Mouse (Mus musculus): Measurements from ENCODE around the gene Slc3a1. TPM values are rescaled to one million over a fixed set of nuclear protein-coding genes. Genes with fewer than 3 reads are reported as not detected.

The Slc3a1 gene
- polyA plus RNA-seq, 1 experiment from 2014 or later, result 0.80 TPM

DNA sequence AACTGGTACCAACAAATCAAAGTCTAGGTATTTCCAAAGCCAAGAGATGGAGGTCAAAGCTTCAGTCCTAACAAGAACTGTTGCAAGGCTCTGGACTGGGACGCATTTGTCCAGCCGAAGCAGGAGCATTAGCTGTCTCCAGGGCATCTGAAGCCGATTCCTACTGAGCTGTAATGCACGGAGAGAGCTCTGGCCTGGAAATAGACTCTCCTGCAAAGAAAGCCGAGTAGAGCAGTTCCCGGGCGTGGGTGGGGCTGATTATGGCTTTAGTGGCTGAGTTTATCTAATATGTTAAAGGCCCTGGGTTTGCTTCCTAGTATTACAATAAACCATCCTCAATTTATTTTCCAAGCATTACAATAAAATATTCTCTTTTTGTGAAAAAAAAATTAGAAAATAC, 45.0 kb downstream of the Slc3a1 start:
- WGBS, result 60% methylated on average over 7 of the region's 7 CpGs

GRCm38 (mm10) chr17:85074083-85074482, 45.9 kb downstream of the Slc3a1 start:
- Histone ChIP-seq H3K4me2 (replicated peaks) (no peak overlapping the region), H3K9ac (no peak overlapping the region), H3K27ac (no peak overlapping the region), H3K9me3 (replicated peaks) (no peaks in the 10 kb centered on the region), H3K27me3 (no peaks in the 10 kb centered on the region), H3K36me3 (peaks cover 60% of the 10 kb centered on the region), H3K4me3 (no peak overlapping the region), H3K4me1 (peaks cover 10% of the 10 kb centered on the region; the same call in 1 of the 2 replicates)
- over 99% methylated on average over 4 of the region's 4 CpGs for WGBS
- ATAC-seq (ENCODE audit: low FRiP score), result no peak

More for the DNA sequence above, 45.0 kb downstream of the Slc3a1 start:
- Histone ChIP-seq H3K36me3 (peaks cover 60% of the 10 kb centered on the region), H3K4me3 (no peak overlapping the region), H3K27me3 (no peaks in the 10 kb centered on the region), H3K9ac (no peak overlapping the region), H3K27ac (peak overlapping the region; percentile 58), H3K4me1 (peaks cover 10% of the 10 kb centered on the region; the same call in 1 of the 2 replicates), H3K4me2 (replicated peaks) (no peak overlapping the region), H3K9me3 (replicated peaks) (no peaks in the 10 kb centered on the region)
- no peak for ATAC-seq (ENCODE audit: low FRiP score)

- Histone ChIP-seq H3K9me3 (replicated peaks) (no peaks in the 10 kb centered on the region), H3K4me2 (replicated peaks) (no peak overlapping the region), H3K36me3 (peaks cover 49% of the 10 kb centered on the region), H3K27me3 (no peaks in the 10 kb centered on the region), H3K4me3 (no peak overlapping the region), H3K9ac (no peak overlapping the region), H3K27ac (no peak overlapping the region), H3K4me1 (no peaks in the 10 kb centered on the region)
- ATAC-seq (ENCODE audit: low FRiP score), result no peak
- 95% methylated on average over 3 of the region's 3 CpGs for WGBS
Observed at GRCm38 (mm10) chr17:85079276-85079675, 51.1 kb downstream of the Slc3a1 start.

DNA sequence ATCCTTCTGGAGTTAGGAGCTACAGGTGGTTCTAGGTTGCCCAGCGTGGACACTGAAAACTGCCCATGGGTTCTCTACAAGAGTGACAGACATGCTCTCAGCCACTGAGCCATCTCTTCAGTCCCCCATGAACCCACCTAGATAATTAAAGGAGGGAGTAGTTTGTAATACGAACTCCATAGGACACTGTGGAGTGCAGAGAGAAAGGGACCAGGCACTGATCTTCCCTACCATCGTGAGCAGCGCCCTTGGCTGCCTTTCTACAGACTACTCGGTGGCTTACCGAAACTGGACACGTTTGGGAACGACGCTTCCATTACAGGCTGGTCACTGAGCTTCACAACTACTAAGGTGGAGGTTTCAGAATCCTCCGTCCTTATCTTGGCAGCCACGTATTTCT, 52.6 kb downstream of the Slc3a1 start:
- H3K4me3 ChIP-seq, result no peak overlapping the region
- WGBS, result 95% methylated on average over 11 of the region's 11 CpGs
- no peak overlapping the region for H3K9ac ChIP-seq
- no peak for ATAC-seq (ENCODE audit: low FRiP score)
- no peaks in the 10 kb centered on the region for H3K27me3 ChIP-seq
- no peaks in the 10 kb centered on the region; the same call in 1 of the 2 replicates for H3K4me1 ChIP-seq
- peaks cover 46% of the 10 kb centered on the region for H3K36me3 ChIP-seq
- no peaks in the 10 kb centered on the region for H3K9me3 ChIP-seq (replicated peaks)
- H3K27ac ChIP-seq, result no peak overlapping the region
- no peak overlapping the region for H3K4me2 ChIP-seq (replicated peaks)

DNA sequence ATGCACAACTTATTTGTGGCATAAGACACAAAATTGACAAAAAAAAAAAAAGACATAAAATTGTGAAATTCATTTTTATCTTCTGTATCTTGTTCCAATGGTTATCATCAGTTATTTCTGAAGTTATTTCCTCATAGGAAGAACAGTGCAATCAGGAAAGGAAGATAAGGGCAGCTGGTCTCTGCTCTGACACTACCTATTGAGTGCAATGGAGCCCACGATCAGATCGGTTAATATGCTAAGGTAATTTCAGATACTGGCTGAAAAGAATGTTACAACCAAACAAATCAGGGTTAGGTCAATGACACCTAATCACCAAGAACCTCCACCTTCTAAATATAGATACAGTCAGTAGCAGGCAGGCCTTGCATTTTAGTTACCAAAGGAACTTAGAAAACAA, 57.2 kb downstream of the Slc3a1 start:
- Histone ChIP-seq H3K36me3 (peaks cover 10% of the 10 kb centered on the region; the same call in 1 of the 2 replicates), H3K9ac (no peak overlapping the region), H3K4me2 (replicated peaks) (no peak overlapping the region), H3K27me3 (no peaks in the 10 kb centered on the region), H3K4me1 (peaks cover 8% of the 10 kb centered on the region), H3K4me3 (no peak overlapping the region), H3K27ac (no peak overlapping the region), H3K9me3 (replicated peaks) (no peaks in the 10 kb centered on the region)
- no peak for ATAC-seq (ENCODE audit: low FRiP score)
- 96% methylated on average over 2 of the region's 2 CpGs for WGBS

- no peak overlapping the region for H3K4me3 ChIP-seq
- H3K27me3 ChIP-seq, result no peaks in the 10 kb centered on the region
- peaks cover 12% of the 10 kb centered on the region for H3K4me1 ChIP-seq
- no peaks in the 10 kb centered on the region for H3K9me3 ChIP-seq (replicated peaks)
- ATAC-seq (ENCODE audit: low FRiP score), result no peak
- H3K4me2 ChIP-seq (replicated peaks), result no peak overlapping the region
- WGBS, result 95% methylated on average over 1 of the region's 1 CpGs
- no peak overlapping the region for H3K9ac ChIP-seq
- H3K27ac ChIP-seq, result no peak overlapping the region
- H3K36me3 ChIP-seq, result 0 out of 2 replicates have a peak, but pooled peaks cover 3% of the 10 kb centered on the region
Observed at GRCm38 (mm10) chr17:85086501-85086900, 58.3 kb downstream of the Slc3a1 start.

- H3K4me1 ChIP-seq, result peaks cover 15% of the 10 kb centered on the region
- no peaks in the 10 kb centered on the region for H3K27me3 ChIP-seq
- 0 out of 2 replicates have a peak, but pooled peaks cover 3% of the 10 kb centered on the region for H3K36me3 ChIP-seq
- no peak overlapping the region for H3K4me3 ChIP-seq
- H3K4me2 ChIP-seq (replicated peaks), result no peak overlapping the region
- 93% methylated on average over 5 of the region's 5 CpGs for WGBS
- no peaks in the 10 kb centered on the region for H3K9me3 ChIP-seq (replicated peaks)
- no peak for ATAC-seq (ENCODE audit: low FRiP score)
- H3K27ac ChIP-seq, result no peak overlapping the region
- H3K9ac ChIP-seq, result no peak overlapping the region
Observed at GRCm38 (mm10) chr17:85087591-85087990, 59.4 kb downstream of the Slc3a1 start.

DNA sequence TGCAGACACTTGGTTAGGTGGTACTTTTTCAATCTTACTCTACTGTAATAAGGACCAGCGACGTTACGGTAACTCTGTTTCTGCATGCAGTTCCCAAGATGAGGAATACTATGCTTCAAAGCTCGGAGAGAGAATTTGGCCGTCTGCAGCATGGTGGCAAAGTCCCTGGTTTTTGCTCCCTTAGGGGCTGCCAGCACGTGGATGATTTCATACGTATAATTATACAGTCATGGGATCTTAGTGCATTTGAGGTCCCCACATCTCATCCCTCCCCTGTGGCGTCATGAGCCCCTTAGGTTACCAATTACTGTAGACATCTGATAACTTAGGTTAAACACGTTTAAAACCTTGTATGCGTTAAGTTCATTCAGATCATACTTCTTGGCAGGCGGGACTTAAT, 60.2 kb downstream of the Slc3a1 start:
- no peak for ATAC-seq (ENCODE audit: low FRiP score)
- H3K4me2 ChIP-seq (replicated peaks), result no peak overlapping the region

DNA sequence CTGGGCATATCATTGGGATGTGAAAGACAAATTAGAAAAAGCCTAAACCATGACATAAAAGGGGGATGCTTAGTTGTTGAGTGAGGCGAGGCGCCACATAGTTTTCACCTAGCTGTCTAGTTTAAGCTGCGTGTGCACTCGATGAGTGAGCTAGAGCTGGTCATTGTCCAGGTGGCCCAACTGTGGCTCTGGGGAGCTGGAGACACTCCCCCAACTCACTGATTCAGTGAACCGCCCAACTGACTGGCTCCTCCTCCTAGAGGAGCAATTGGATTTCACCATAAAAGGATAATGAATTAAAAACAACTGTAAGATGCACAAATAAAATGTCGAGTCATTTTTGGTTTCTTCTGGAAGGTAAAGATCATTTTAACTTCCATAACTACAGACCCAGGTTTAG, 60.8 kb downstream of the Slc3a1 start:
- no peaks in the 10 kb centered on the region for H3K36me3 ChIP-seq
- no peaks in the 10 kb centered on the region for H3K27me3 ChIP-seq
- no peak overlapping the region for H3K9ac ChIP-seq
- no peak overlapping the region for H3K27ac ChIP-seq
- peaks cover 15% of the 10 kb centered on the region for H3K4me1 ChIP-seq
- peak overlapping the region; percentile 71 for H3K4me3 ChIP-seq
- peak overlapping the region; percentile 71 for H3K4me2 ChIP-seq (replicated peaks)
- H3K9me3 ChIP-seq (replicated peaks), result no peaks in the 10 kb centered on the region
- ATAC-seq (ENCODE audit: low FRiP score), result no peak
- 48% methylated on average over 6 of the region's 6 CpGs for WGBS

More for the DNA sequence above, 60.2 kb downstream of the Slc3a1 start:
- H3K4me3 ChIP-seq, result no peak overlapping the region
- H3K27ac ChIP-seq, result no peak overlapping the region
- no peaks in the 10 kb centered on the region for H3K27me3 ChIP-seq
- no peak overlapping the region for H3K9ac ChIP-seq
- H3K4me1 ChIP-seq, result peaks cover 15% of the 10 kb centered on the region
- H3K36me3 ChIP-seq, result no peaks in the 10 kb centered on the region
- H3K9me3 ChIP-seq (replicated peaks), result no peaks in the 10 kb centered on the region
- 92% methylated on average over 11 of the region's 11 CpGs for WGBS

- peak overlapping the region; percentile 71 for H3K4me2 ChIP-seq (replicated peaks)
- H3K9ac ChIP-seq, result peak overlapping the region; percentile 70
- ATAC-seq (ENCODE audit: low FRiP score), result peak; percentile 23
- peaks cover 15% of the 10 kb centered on the region for H3K4me1 ChIP-seq
- H3K36me3 ChIP-seq, result no peaks in the 10 kb centered on the region
- WGBS, result under 1% methylated on average over 16 of the region's 16 CpGs
- H3K4me3 ChIP-seq, result peak overlapping the region; percentile 71
- H3K9me3 ChIP-seq (replicated peaks), result no peaks in the 10 kb centered on the region
- H3K27ac ChIP-seq, result peak overlapping the region; percentile 89
- H3K27me3 ChIP-seq, result no peaks in the 10 kb centered on the region
Observed at GRCm38 (mm10) chr17:85089621-85090020, 61.4 kb downstream of the Slc3a1 start.

DNA sequence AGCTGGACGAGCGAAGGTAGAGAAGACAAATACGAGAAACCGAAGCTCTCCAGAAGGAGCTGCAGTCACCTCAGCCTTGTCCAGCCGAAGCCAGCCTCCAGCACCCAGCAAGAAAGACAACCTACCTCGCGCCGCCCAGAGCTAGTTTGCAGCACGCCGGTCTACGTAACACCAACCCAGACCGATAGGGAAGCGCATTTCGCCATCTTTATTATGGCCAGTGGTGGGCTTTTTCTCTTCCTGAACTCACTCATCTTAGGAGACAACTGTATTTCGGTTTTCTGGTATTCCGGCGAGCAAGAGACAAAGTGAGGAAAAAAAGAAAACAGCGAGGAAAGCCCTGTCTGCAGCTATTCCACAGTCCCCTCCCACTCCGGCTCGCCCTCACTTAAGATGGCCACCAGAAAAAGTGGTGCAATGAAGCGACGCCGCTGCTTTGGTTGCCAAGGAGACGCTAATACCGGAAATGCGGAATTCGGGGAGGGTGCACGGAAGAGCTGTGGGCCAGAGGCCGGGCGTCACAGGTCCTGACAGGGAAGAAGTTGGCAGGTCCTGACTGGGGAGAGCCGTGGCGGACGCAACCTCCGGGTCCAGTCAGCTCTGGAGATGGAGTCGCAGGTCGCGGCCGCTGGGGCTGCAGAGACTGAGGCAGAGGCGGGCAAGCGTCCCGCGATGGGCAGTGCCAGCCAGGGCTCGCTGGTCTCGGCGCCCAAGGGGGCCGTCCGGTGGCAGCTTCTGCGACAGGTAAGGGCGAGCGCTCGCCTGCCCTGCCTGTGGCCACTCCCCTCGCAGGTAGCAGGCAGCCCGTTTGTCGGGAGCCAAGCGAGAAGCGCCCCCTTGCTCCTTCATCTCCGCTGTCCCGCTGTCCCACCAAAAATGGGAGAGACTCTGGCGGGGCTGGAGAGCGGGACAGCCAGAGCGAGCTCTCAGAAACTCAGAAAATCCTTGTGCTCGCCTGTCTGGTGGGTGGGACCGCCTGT, 62.2 kb downstream of the Slc3a1 start, which contains the start of the genes Prepl and Camkmt:
TSS of gene Prepl (minus strand) at position 122 of the 980 bp plus-strand sequence.
TSS of gene Camkmt (plus strand) at position 433 of the 980 bp plus-strand sequence.
- peak; percentile 98 for ATAC-seq (ENCODE audit: low FRiP score)
- H3K4me1 ChIP-seq, result peaks cover 15% of the 10 kb centered on the region
- peak within 1 kb of the TSS; percentile 71 for H3K4me3 ChIP-seq
- no peaks in the 10 kb centered on the region for H3K27me3 ChIP-seq
- H3K4me2 ChIP-seq (replicated peaks), result peak within 1 kb of the TSS; percentile 71
- no peaks in the 10 kb centered on the region for H3K36me3 ChIP-seq
- H3K27ac ChIP-seq, result peak within 1 kb of the TSS; percentile 89
- no peaks in the 10 kb centered on the region for H3K9me3 ChIP-seq (replicated peaks)
- under 1% methylated on average over 63 of the region's 63 CpGs for WGBS
- H3K9ac ChIP-seq, result peak within 1 kb of the TSS; percentile 75

GRCm38 (mm10) chr17:85091762-85092161, 63.6 kb downstream of the Slc3a1 start:
- Histone ChIP-seq H3K36me3 (no peaks in the 10 kb centered on the region), H3K4me2 (replicated peaks) (peak overlapping the region; percentile 71), H3K4me1 (peaks cover 15% of the 10 kb centered on the region), H3K27me3 (no peaks in the 10 kb centered on the region), H3K9ac (no peak overlapping the region), H3K27ac (no peak overlapping the region), H3K4me3 (no peak overlapping the region), H3K9me3 (replicated peaks) (no peaks in the 10 kb centered on the region)
- WGBS, result 93% methylated on average over 6 of the region's 6 CpGs
- ATAC-seq (ENCODE audit: low FRiP score), result no peak

All from hindbrain, embryonic 12.5 days (tissue).